Mouse (Mus musculus): ENCODE measurements around the gene Galnt6. TPM values are rescaled to one million over a fixed set of nuclear protein-coding genes. Genes with fewer than 3 reads are reported as not detected.

Gene Galnt6
- total RNA-seq, 4 experiments from 2014 or later, result 8.8 to 14.4 (median 11.5) TPM

- DNase-seq (ENCODE audit: low spot score in 2 of 2), result no peak
Observed at GRCm38 (mm10) chr15:100722026-100722425, 7.2 kb downstream of the Galnt6 start.

- DNase-seq (ENCODE audit: low spot score in 2 of 2), result no peak
Observed at GRCm38 (mm10) chr15:100721445-100721844, 7.7 kb downstream of the Galnt6 start.

DNA sequence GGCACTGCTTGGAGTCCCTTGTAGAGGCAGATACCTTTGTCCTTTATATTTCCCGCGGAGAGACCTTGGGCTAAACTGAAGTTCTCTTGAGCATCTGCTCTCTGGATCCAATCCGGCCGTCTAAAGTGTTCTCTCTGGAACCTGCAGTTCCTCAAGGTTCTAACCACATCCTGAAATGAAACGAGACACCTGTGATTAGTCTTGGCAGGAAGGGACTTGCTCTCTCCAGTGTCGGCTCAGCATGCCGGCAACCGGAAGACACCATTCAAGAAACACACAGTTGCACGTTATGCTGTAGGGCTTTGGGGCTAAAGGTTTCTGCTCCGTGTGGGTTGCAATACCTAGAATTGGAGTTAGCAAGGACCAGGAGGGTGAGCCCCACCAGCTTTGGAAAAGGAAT lies 9.1 kb downstream of the Galnt6 start:
- no peak for DNase-seq (ENCODE audit: low spot score in 2 of 2)

- DNase-seq (ENCODE audit: low spot score in 2 of 2), result no peak
Observed at GRCm38 (mm10) chr15:100719217-100719616, 10.0 kb downstream of the Galnt6 start.

GRCm38 (mm10) chr15:100718572-100718971 lies 10.6 kb downstream of the Galnt6 start:
- DNase-seq (ENCODE audit: low spot score in 2 of 2), result no peak

DNA sequence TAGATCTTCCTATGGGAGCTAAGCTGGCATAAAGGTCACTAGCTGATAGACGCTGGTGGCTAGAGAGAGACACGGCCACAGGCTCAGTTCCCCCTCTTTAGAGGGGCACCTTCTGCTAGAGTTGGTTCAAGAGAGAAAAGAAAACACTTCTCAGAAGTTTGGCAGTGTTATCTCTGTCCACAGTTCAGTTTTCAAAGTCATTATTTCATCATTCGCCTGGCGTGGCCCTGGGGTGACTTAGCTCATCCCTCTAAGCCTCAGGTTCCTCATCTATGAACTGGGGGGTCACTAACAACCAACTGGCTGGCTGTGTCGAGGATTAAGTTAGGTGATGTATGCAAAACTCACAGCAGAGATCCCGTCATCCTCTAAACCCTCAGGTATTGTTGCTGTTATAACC lies 11.2 kb downstream of the Galnt6 start:
- DNase-seq (ENCODE audit: low spot score in 2 of 2), result no peak

- DNase-seq (ENCODE audit: low spot score in 2 of 2), result no peak
Observed at GRCm38 (mm10) chr15:100715399-100715993, 13.7 kb downstream of the Galnt6 start.

GRCm38 (mm10) chr15:100714470-100714869 lies 14.7 kb downstream of the Galnt6 start:
- no peak for DNase-seq (ENCODE audit: low spot score in 2 of 2)

GRCm38 (mm10) chr15:100710838-100711237 lies 18.3 kb downstream of the Galnt6 start:
- DNase-seq (ENCODE audit: low spot score in 2 of 2), result no peak

- DNase-seq (ENCODE audit: low spot score in 2 of 2), result no peak
Observed at GRCm38 (mm10) chr15:100708433-100709078, 20.6 kb downstream of the Galnt6 start.

GRCm38 (mm10) chr15:100706226-100706625 lies 22.9 kb downstream of the Galnt6 start:
- no peak for DNase-seq (ENCODE audit: low spot score in 2 of 2)

- DNase-seq (ENCODE audit: low spot score in 2 of 2), result no peak
Observed at GRCm38 (mm10) chr15:100705376-100705775, 23.8 kb downstream of the Galnt6 start.

- DNase-seq (ENCODE audit: low spot score in 2 of 2), result no peak
Observed at GRCm38 (mm10) chr15:100703913-100704312, 25.3 kb downstream of the Galnt6 start.

GRCm38 (mm10) chr15:100701856-100702255 lies 27.3 kb downstream of the Galnt6 start:
- DNase-seq (ENCODE audit: low spot score in 2 of 2), result no peak

DNA sequence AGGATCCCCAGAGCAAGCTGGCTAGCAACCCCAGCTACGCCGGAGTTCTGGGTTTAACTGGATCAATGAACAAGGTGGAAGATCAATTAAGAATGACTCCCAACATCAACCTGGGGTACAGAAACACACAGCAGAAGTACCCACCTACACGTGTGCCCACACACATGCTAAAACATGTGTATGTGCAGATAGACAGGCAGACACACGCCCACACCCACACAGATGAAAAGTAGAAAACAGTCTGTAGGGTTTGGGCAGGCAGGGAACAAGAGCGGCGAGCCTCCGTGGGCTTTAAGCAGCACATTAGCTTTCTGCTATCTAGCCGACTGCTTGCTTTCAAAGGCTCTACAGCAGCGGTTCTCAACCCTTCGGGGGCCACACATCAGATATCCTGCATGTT lies 28.1 kb downstream of the Galnt6 start:
- DNase-seq (ENCODE audit: low spot score in 2 of 2), result peak; percentile 18 to 34

GRCm38 (mm10) chr15:100700424-100700823 lies 28.8 kb downstream of the Galnt6 start:
- DNase-seq (ENCODE audit: low spot score in 2 of 2), result no peak

DNA sequence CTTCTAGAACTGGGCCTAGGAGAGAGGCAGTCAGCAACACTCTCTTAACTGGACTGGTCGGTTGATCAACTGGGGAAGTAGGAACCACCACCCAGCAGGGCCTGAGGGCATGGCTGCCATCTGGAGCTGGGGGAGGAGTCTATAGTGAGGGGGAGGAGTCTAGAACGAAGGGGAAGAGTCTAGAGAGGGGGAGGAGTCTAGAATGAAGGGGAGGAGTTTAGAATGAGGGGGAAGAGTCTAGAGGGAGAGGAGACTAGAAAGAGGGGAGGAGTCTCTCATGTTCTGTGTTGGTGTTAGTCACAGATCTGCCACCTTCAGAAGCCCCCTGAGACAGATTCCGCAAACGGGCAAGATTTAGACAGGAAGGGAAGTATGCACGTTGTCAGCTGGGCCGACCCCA lies 29.8 kb downstream of the Galnt6 start:
- DNase-seq (ENCODE audit: low spot score in 2 of 2), result no peak

GRCm38 (mm10) chr15:100698078-100698477 lies 31.1 kb downstream of the Galnt6 start:
- DNase-seq (ENCODE audit: low spot score in 2 of 2), result no peak

DNA sequence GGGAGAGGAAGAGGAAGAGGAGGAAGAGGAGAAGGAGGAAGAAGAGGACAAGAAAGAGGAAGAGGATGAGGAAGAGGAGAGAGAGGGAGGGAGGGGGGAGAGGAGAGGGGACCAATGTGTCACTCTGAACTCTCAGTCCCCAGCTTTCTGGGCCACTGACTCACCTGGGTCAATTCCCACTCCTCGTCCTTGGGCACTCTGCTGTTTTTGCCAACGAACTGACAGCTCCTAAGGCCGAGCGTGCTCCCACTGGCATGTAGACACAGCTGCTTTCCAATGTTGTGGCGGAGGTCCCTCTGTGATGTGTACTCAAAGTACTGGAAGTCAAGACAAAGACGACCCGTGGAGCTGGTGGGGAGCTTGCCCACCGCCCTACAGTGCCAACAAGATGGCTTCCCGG lies 34.8 kb downstream of the Galnt6 start:
- DNase-seq (ENCODE audit: low spot score in 2 of 2), result no peak

- DNase-seq (ENCODE audit: low spot score in 2 of 2), result no peak
Observed at GRCm38 (mm10) chr15:100691990-100692389, 37.2 kb downstream of the Galnt6 start.

GRCm38 (mm10) chr15:100687430-100687971 lies 41.7 kb downstream of the Galnt6 start, which contains the start of gene Cela1:
Gene Cela1, minus strand, starts transcription at chr15:100687921.
- DNase-seq (ENCODE audit: low spot score in 2 of 2), result no peak

- DNase-seq (ENCODE audit: low spot score in 2 of 2), result no peak
Observed at GRCm38 (mm10) chr15:100686989-100687388, 42.2 kb downstream of the Galnt6 start.

DNA sequence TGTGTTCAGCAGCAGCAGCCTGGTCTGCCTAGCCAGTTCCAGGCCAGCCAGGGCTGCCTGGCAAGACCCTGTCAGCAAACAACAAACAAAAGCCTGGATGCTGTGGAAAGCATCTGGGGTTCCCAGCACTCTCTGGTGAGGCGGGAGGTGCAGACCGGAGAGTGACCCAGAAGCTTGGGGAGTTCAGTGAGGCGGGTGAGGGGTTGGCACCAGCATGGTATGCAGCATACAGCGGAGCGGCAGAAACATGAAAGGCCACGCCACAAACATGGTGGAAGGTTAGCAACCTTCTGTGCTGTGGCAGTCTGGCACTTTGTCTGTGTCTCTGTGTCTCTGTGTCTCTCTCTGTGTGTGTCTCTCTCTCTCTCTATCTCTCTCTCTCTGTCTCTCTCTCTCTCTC lies 42.7 kb downstream of the Galnt6 start:
- DNase-seq (ENCODE audit: low spot score in 2 of 2), result no peak
